ENCODE assay signal across 12 mouse cellular contexts in the genomic region with DNA sequence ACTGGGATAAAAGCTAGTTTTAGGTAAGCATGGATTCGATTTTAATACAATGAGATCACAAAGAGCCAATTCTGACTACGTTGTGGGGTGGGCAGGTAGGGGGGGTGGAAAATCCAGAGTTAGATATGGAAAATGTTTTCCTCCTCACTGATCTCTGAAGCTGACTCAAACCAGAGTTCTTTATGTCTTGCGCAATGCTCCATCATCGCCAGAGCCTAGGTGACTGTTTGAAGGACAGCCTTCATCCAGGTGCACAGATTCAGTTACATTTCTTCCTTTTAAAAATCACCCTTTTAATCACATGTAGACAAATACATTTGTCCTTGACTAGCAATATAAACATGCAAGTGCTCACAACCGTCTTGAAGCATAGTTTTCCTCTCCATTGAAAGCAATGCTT.
DNase-seq lines count a peak whose midpoint lies in the region; ATAC-seq lines count a peak whose summit lies in the region.
"Had no signal": no experiment of that assay in that cellular context is flagged by ENCODE, and none has a peak within 500 bp of the region (broad histone marks: within the 10 kb centered on the region; RNA-seq: fewer than 3 reads in every experiment).

No protein-coding gene starts in this region.

- H3K9ac ChIP-seq in midbrain, embryonic 13.5 days (replicated peaks), result peak overlapping the region; percentile 59
- peak overlapping the region; percentile 59 for H3K9ac ChIP-seq in hindbrain, embryonic 16.5 days (ENCODE audit: low read depth, low read length)
- peak overlapping the region; percentile 42 for H3K9ac ChIP-seq in neural tube, embryonic 15.5 days (replicated peaks)

- H3K36me3 ChIP-seq in midbrain, embryonic 13.5 days, result no peaks in the 10 kb centered on the region
- no peaks in the 10 kb centered on the region for H3K36me3 ChIP-seq in midbrain, embryonic 10.5 days
- no peaks in the 10 kb centered on the region for H3K36me3 ChIP-seq in hindbrain, embryonic 16.5 days (ENCODE audit: control insufficient read depth, insufficient read depth, low read length)
- no peaks in the 10 kb centered on the region for H3K36me3 ChIP-seq in neural tube, embryonic 15.5 days
- H3K36me3 ChIP-seq: G1E had no signal

- no peak for ATAC-seq in midbrain, embryonic 13.5 days
- ATAC-seq in hindbrain, embryonic 16.5 days, result no peak
- ATAC-seq in neural tube, embryonic 15.5 days (ENCODE audit: low FRiP score), result no peak

- WGBS in midbrain, embryonic 13.5 days, result 81% methylated on average over 5 of the region's 5 CpGs
- WGBS in midbrain, embryonic 10.5 days, result 91% methylated on average over 5 of the region's 5 CpGs
- 62% methylated on average over 5 of the region's 5 CpGs for WGBS in hindbrain, embryonic 16.5 days
- WGBS in neural tube, embryonic 15.5 days, result 65% methylated on average over 5 of the region's 5 CpGs

- no peaks in the 10 kb centered on the region for H3K9me3 ChIP-seq in midbrain, embryonic 13.5 days
- no peaks in the 10 kb centered on the region for H3K9me3 ChIP-seq in midbrain, embryonic 10.5 days (replicated peaks)
- no peaks in the 10 kb centered on the region for H3K9me3 ChIP-seq in hindbrain, embryonic 16.5 days (ENCODE audit: control insufficient read depth, low read length)
- no peaks in the 10 kb centered on the region for H3K9me3 ChIP-seq in neural tube, embryonic 15.5 days (replicated peaks)
- H3K9me3 ChIP-seq: G1E had no signal

- DNase-seq in heart, adult 11 months, result peak; percentile 43
- no peak for DNase-seq in heart, postnatal 36 days
- no peak for DNase-seq in midbrain, embryonic 10.5 days (ENCODE audit: low spot score)
- no peak for DNase-seq in adrenal gland, postnatal 10 days
- no peak for DNase-seq in spleen, adult 18-20 months
- DNase-seq: gastrocnemius, postnatal 10 days had no signal

- peaks cover 65% of the 10 kb centered on the region for H3K4me1 ChIP-seq in midbrain, embryonic 13.5 days (replicated peaks)
- H3K4me1 ChIP-seq in midbrain, embryonic 10.5 days, result peaks cover 34% of the 10 kb centered on the region
- H3K4me1 ChIP-seq in hindbrain, embryonic 16.5 days (ENCODE audit: control insufficient read depth, insufficient read depth, low read depth, low read length), result peaks cover 25% of the 10 kb centered on the region
- H3K4me1 ChIP-seq in neural tube, embryonic 15.5 days, result peaks cover 41% of the 10 kb centered on the region

- peak overlapping the region; percentile 55 for H3K4me2 ChIP-seq in midbrain, embryonic 13.5 days (replicated peaks)
- H3K4me2 ChIP-seq in hindbrain, embryonic 16.5 days (ENCODE audit: low read length), result peak overlapping the region; percentile 48
- peak overlapping the region; percentile 55 for H3K4me2 ChIP-seq in neural tube, embryonic 15.5 days

- peak overlapping the region; percentile 72 for H3K27ac ChIP-seq in midbrain, embryonic 13.5 days
- H3K27ac ChIP-seq in midbrain, embryonic 10.5 days (replicated peaks), result no peak overlapping the region
- H3K27ac ChIP-seq in hindbrain, embryonic 16.5 days (ENCODE audit: low read depth, low read length), result peak overlapping the region; percentile 2
- peak overlapping the region; percentile 75 for H3K27ac ChIP-seq in neural tube, embryonic 15.5 days (replicated peaks)
- H3K27ac ChIP-seq: stomach, postnatal 0 days had no signal

- intact Hi-C loops in heart, postnatal 36 days (cut with DNase I), result no loop called here

- H3K4me3 ChIP-seq in midbrain, embryonic 13.5 days (replicated peaks), result peak overlapping the region; percentile 40
- no peak overlapping the region for H3K4me3 ChIP-seq in midbrain, embryonic 10.5 days
- H3K4me3 ChIP-seq in hindbrain, embryonic 16.5 days (ENCODE audit: low read length), result peak overlapping the region; percentile 43
- peak overlapping the region; percentile 33 for H3K4me3 ChIP-seq in neural tube, embryonic 15.5 days (replicated peaks)
- H3K4me3 ChIP-seq: erythroblast, embryonic 14.5 days had no signal

- no peaks in the 10 kb centered on the region for H3K27me3 ChIP-seq in midbrain, embryonic 13.5 days
- H3K27me3 ChIP-seq in midbrain, embryonic 10.5 days (ENCODE audit: low read depth, poor library complexity, severe bottlenecking), result no peaks in the 10 kb centered on the region
- no peaks in the 10 kb centered on the region for H3K27me3 ChIP-seq in hindbrain, embryonic 16.5 days (replicated peaks; ENCODE audit: control insufficient read depth, insufficient read depth, low read length)
- no peaks in the 10 kb centered on the region for H3K27me3 ChIP-seq in neural tube, embryonic 15.5 days (replicated peaks)
